Mouse (Mus musculus) erythroblast, embryonic 14.5 days (primary cell): ENCODE measurements around the gene 3110070M22Rik.

ENCODE experiments used
- GATA1 ChIP-seq: IDR thresholded peaks from 2 replicates; pipeline ENCODE4 v1.6.1; 2012; ENCODE audit warnings: low read length, inconsistent platforms, mixed read lengths
- TAL1 ChIP-seq: IDR thresholded peaks from 3 replicates; pipeline ENCODE4 v1.6.1; 2012; ENCODE audit warnings: low read length, inconsistent platforms, mixed read lengths

- TF ChIP-seq GATA1 (no peak), TAL1 (no peak)
These were observed 829 bp downstream of the 3110070M22Rik start for GRCm38 (mm10) chr13:119487354-119487753.
